Mouse (Mus musculus): ENCODE measurements around the gene Lnx2.

- TF ChIP-seq CTCF (IDR thresholded peaks at IDR 0.05; ENCODE audit: extremely low read depth, insufficient read length, insufficient replicate concordance, low read depth, low read length) (no peak), POLR2A (IDR thresholded peaks at IDR 0.05; ENCODE audit: low read depth, low read length) (no peak)
Observed at GRCm38 (mm10) chr5:147108861-147109591, 32.6 kb upstream of the Lnx2 start.
